Mouse (Mus musculus) effector memory CD4-positive, alpha-beta T cell, adult 5 months (primary cell): Measurements from ENCODE around the gene Il1rl2. TPM values are rescaled to one million over a fixed set of nuclear protein-coding genes. Genes with fewer than 3 reads are reported as not detected.

Experiments
- polyA plus RNA-seq: library from polyadenylated mRNA; unstranded; fragments of 100-300 nt; shearing (Covaris generic); gene quantifications from one replicate; pipeline ENCODE4 v1.2.1, GENCODE M21; 2017

Gene Il1rl2
- 16.1 TPM for polyA plus RNA-seq

GRCm38 (mm10) chr1:40324457-40324856 lies at the start of gene Il1rl2:
Il1rl2 (plus strand) TSS chr1:40324610.

Other genes starting within 250 kb of the Il1rl2 start
- 0.22 TPM for gene Il1r1, start 99.5 kb upstream of the Il1rl2 start, polyA plus RNA-seq
- gene Il1rl1, start 105.0 kb downstream of the Il1rl2 start, polyA plus RNA-seq: 4.5 TPM
- 175 TPM for gene Il18r1, start 140.9 kb downstream of the Il1rl2 start, polyA plus RNA-seq
- 97.0 TPM for gene Il18rap, start 190.8 kb downstream of the Il1rl2 start, polyA plus RNA-seq